Mouse (Mus musculus) monocyte, adult 5-6 weeks (primary cell): ENCODE measurements around the gene Cish. TPM values are rescaled to one million over a fixed set of nuclear protein-coding genes. Genes with fewer than 3 reads are reported as not detected.

ENCODE experiments used
- ATAC-seq: fragments of 153-309, 156-312 bp; replicated peaks from 2 replicates; pipeline ENCODE4 v1.8.0; 2017; ENCODE audit warnings: mild to moderate bottlenecking; ENCODE audit not compliant: low TSS enrichment, insufficient number of reproducible peaks, severe bottlenecking, poor library complexity, low FRiP score
- total RNA-seq: library from RNA; stranded (forward); fragments of 200-1000, 200-491, 200-594 nt; gene quantifications from 3 replicates; pipeline ENCODE4 v1.2.3, GENCODE M21; 2017

The Cish gene
- total RNA-seq, 1 experiment from 2014 or later = 3.0 TPM

DNA sequence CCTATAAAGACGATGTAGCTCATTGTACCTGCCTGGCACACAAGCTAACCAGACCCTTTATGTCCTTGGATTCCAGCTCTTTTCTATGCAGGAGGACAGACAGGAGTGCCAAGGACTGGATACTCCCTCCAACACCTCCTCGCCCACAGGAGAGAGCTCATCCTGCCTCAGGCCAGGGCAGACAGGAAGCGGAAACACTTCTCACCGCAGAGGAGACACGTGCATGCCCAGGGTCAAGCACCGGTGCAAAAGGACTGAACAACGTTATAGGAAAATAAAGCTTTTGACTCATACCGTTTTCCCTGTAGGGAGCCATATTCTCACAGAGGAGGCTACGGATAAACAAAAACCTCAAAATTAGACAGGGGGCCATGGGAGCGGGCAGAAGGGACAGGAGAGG is 22.6 kb upstream of the Cish start:
- ATAC-seq = no peak

DNA sequence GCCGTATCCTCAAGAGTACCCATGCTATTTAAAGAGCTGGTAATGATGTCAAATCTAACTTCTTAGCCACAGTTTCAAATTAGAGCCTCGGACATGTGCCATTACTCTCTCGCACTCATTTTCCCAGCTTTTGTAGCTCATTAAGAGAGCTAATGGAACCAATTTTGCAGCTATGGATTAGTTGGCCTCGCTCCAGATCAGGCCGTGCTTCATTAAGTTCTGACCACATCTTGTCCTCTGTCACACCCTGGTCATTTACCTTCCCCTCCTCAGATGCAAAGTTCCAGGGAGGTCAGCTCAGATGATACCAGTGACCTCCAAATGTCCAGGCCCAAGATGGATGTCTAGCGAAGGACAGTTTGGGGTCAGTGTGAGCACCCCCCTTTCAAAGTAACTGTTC is 21.1 kb upstream of the Cish start:
- no peak for ATAC-seq

DNA sequence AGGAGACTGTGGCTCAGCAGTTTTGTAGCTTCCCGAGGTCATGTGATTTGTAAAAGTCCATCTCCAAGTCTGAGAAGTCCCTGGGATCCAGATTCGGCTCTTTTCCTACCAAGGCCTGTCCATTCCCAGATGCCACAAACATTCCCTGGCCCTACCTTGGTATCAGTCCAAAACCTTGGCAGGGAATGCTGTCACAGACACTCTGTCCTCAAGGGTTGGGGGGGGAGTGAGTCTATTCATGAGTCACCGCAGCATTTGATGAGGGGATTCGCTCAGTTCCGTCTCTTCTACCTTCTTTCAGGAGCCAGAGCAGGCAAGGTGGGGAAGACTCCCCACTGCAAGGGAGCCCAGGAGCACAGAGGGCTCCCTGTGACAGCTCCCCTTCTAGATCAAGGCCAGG is 20.1 kb upstream of the Cish start:
- no peak for ATAC-seq

DNA sequence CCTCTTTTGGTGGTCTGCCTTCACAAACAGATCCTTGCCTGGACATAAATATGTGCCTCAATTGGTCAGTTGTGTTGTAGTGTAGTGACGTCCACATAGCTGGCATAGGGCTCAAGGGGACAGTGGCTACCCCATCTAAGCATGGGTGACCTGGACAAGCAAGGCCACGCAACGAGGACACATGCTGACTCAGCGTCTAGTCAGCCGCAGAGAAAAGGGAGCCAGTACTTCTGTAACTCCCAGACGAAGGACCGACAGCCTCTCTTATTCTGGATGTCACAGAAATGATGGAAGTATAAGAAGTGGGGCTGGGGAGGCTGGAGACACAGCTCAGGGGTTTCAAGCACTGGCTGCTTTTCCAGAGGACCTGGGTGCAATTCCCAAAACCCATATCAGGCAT is 18.2 kb upstream of the Cish start:
- ATAC-seq = no peak

DNA sequence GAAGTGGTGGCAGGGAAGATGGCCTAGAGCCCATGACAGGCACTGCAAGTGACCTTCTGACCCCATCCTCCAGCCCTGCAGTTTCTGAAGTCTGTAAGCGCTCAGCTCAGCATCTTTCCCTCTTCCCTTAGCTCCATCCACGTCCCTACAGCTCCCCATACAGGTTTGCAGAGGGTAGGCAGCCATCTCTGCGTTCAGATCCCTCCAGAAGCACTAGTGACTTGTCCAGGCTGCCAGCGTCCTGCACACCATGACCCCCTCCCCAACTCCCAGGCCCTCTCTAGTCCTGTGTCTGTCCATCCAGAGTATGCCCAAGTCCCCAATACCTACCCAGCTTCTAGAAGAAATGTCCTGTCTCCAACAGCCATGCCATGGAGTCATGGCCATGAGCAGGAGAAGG is 17.7 kb upstream of the Cish start:
- no peak for ATAC-seq

DNA sequence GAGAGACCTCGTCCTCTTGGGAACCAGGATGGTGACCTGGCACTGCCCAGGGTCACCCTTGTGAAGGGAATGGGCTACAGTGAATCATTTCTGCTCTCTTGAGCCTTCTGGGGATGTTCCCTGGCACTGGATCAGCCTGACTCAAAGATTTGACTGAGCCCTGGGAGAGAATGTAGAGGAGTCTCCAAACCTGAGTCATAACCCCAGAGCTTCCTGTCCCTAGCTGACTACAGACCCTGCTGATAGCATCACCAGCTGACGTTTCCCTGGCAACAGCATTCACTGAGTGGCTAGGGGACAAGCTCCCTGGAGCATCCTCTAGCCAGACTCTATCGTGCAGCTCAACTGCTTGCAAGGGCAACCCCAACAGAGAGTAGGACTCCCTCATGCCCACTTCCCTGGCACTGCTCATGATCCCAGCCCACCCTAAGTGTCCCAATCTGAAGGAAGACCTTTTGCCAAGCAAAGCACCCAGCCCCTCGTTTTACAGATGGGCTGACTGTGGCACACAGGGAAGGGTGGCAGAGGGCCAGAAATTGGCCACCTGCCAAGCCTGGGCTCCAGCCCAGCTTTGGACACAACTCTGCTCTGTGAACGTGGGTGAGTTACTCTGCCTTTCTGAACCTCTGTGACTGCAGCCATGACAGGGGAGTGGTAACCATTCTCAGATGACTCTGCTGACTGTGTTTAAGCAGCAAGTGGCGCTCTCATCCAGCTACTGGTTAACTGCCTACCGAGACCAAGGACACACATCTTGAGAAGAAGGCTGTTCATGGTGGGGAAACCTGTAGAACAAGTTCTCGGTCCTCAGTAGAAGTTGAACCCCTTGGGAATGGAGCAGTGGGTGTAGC is 17.1 kb upstream of the Cish start:
- ATAC-seq = no peak

DNA sequence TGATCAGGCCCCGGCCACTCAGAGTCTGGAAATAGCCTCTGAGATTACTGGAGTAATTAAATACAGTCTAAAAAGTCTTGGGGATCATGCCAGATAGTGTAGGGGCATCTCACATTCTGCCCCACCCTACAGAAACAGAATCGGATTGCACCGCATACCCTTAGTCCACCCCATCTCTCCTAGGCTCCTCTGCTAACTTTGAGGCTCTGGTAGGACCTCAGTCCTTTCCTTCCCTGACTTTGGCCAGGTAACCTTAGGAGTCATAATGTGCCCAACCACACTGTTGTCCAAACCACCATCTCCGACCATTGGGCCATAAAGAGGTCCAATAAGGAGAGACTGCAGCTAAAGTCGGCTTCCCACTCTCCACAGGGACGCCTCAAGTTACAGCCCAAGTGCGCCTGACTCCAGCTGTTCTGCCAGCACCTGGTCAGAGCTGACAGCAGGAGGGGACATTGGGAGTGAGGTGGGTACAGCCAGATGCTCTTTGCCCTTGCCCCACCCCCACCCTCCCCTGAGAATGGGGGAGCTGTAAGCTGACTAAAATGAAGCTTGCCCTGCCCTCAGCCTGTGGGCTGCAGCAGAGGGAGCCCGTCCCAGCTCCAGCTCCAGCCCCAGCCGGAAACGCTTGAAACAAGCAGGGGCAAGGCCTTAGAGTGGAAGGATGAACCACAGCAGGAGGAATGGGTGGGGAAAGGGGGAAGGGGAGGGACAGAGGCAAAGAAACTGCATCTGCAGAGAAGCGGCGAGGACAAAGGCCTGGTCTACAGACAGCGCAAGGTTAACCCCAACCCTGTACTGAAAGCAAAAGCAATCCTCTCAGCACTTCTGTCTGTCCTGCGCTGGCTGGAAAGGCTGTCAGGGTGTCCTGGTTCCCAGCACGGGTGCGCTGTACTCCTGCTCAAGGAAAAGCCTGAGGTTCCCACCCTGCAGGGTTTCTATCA is 16.2 kb upstream of the Cish start:
- ATAC-seq = no peak

DNA sequence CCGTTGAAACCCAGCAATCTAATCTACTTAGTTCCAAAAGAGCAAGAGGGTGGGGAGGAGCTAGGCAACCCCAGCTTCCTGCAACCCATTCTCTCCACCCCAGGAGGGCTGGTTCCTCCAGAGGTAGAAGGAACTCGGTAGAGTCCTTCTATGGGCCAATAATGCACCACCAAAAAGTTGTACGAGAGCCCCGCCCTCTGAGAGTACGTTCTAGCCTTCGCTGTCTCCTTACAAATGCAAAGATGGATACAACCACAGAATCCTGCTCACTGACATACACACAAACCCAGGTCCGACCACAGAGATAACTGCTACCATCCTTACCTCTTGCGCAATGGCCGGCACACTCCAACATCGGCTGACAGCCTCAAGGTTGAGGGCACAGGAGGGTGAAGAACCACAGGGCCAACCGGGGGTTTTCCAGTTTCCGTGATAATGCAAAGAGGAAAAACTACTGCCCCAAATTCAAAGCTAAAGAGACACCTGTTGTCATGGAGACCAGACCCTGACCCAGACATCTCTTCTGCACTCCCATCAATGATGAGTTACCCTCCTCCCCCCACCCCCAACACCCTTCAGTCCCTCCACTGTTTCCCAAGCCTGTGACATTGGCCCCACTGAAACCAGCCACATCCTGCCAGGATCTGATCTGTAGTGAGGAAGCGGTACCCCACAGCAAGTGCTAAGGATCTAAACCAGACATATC is 15.4 kb upstream of the Cish start:
- peak; percentile 83 for ATAC-seq

DNA sequence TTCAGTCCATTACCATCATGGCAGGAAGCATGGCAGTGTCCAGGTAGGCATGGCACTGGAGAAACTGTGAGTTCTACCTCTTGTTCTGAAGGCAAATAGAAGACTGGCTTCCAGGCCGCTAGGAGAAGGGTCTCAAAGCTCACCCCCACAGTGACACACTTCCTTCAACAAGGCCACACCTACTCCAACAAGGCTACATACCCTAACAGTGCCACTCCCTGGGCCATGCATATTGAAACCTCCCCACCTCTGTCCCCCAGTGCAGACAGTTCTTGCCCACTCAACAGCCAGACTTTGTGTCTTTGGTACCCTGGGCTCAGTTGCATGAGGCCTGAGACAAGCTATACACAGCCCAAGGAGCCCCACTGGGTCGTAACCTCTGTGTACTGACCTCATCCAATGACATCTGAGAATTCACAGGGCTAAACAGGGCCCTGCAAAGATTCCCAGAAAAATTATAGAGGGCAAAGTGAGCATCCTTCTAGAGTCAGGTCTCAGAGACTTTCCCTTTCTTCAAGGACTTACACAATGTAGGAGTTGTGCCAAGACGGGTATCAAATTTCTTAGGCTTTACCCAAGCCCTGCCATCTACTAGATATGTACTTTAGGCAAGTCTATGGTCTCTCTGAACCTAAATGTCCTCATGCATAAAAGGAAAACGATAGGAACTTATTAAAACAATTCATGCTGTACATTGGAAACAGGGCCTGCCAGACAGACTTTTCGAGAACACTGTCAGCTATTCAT is 14.4 kb upstream of the Cish start:
- no peak for ATAC-seq

DNA sequence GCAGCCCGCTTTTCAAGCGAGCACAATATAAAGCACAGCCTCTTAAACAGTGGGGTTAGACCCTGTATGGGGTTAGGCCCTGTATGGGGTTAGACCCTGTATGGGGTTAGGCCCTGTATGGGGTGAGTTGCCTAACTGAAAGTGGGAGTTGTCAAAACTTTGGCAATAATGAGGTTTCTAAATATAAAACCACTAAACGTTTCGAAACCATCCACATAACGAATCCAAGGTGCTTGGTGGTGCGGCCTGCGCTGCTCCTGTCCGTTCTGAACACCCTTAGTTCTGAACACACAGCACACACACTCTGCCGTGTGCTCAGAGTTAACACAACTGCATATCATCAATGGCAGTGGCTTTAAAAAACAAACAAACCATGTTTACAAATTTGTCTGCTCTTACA is 12.9 kb upstream of the Cish start:
- 0 out of 2 replicates have a peak, but pooled peaks have one; percentile 9 for ATAC-seq

DNA sequence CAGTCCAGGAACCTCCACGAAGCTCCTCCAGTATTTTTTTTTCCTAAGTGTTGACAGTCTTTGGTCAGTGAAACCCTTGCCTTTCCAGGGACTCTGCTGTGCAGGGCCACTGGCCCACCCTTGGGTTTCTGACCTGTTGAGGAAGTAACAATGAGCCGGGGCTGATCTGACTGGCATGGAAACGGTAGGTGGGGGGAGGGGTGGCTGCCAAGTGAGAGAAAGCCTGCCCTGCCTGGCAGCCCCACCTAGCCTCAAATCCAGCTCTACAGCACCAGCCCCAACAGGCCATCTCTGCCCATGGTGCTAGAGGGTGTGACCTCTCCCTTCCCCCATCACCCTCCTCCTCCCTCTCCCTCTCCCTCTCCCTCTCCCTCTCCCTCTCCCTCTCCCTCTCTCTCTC is 10.8 kb upstream of the Cish start:
- no peak for ATAC-seq

DNA sequence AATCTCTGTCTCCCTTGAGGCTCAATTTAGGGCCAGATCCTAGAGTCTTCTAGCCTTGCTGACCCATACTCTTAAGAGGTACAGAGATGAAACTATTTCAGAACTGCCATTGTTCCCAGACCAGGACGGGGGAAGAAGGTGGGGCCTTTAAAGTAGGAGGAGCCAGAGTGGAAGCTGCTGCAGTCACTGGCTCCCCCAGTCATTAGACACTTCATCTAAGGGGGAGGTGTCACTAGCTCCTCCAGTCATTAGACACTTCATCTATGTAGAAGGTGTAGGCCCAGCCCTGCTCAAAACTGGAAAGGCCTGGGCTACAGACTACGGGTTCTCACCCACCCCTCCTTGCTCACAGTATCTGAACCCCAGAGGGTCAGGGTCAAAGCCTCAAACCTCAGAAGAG is 8.5 kb upstream of the Cish start:
- peak; percentile 11; the same call in 1 of the 2 replicates for ATAC-seq

DNA sequence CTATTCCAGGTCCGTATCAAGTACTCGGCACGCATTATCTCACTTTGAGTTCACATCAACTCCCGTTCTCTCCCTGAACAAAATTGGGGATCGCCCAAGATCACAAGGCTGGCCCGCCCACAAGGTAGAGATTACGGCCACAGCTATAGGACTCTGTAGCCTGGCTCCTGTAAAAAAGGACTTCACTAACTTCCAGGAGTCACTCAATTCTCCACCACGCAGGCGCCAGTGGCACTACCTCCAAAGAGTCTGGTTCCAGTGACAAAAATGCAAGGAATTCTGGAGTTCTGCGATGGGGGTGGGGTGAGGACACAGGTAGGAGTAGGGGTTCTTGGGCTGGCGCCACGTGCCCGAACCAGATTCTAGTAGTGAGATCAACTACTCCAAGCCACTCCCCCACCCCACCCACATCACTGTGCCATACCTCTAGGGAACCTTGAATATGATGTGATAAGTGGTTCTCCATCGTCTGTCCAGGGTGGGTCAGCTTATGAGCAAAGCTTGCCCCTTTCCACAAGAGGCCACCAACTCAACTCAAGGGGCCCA is 7.6 kb upstream of the Cish start:
- no peak for ATAC-seq

DNA sequence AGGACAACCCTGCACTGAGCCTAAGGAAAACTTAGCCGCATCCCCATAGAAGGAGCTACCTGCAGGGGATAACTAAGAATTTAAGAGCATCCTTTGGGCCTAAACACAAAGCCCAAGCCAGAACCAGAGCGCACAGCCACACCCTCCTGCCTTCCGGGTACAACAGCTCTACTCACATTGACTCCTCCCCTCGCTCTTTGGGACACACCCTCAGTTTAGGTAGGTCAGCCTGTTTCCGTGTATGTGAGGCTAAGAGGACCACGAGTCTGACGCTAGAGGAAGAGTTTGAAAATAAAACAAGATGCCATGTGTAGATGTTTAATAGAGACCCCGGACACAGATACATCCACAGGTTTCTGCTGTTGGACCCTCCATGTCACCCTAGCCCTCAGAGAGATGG is 7.1 kb upstream of the Cish start:
- peak; percentile 64 for ATAC-seq

DNA sequence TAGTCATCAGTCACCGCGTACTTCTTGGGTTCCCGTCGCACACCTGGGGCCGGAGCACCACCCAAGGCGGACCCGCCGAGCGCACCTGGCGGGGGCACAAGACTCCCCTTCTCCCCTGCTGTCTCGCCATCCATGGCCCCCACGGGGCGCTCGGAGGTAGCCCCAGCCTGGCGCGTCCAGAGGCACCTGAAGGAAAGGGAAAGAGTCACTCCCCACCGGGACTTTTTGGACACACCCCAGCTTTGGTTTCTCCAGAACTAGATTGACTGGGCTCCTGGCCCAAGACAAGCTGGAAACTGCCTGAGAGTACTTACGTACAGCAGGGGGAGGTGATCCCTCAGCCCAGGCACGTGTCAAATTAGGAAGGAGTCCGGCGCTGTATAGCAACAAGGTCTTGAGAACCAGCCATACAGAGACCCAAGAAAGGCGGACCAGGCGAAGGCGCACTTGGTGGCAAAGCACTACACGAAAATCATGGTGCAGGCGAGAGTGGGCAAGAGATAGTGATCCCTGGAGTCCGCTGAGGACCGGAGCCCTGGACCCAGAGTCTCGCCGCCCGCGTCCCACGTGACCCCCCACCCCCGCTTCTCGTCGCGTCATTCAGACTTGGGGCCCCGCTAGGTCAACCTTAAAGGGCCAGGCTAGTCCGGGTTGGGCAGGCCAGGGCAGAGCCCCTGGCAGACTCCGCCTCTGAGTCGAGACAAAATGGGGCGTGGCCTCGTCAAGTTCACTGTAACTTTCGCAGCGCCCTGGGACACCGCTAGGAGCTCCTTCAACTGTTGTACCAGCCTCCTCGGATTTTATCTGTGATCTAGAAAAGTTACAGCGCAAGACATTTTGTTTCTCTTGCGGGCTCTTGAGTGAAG is 6.4 kb upstream of the Cish start, which contains the start of gene Mapkapk3:
TSS of gene Mapkapk3 (minus strand) at position 667 of the 866 bp plus-strand sequence.
- peak; percentile 75 for ATAC-seq

DNA sequence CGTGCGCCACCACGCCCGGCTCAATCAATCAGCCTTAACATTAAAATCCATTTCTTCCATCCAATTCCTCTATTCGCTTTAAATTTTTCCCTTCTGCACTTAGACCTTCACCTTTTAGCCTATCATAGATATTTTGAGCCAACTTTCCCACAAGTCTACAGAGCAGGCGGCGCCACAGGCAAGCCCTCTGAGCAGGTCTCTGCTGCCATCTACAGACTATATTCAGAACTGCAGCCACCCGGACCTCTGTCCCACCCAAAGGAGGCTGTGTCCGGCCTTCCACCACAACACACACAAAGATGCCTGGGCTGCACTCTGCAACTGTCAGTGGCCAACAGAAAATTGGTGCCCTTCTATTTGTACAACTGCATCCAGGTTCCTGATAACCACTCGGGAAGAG is 4.9 kb upstream of the Cish start:
- ATAC-seq = peak; percentile 25; the same call in 1 of the 2 replicates

DNA sequence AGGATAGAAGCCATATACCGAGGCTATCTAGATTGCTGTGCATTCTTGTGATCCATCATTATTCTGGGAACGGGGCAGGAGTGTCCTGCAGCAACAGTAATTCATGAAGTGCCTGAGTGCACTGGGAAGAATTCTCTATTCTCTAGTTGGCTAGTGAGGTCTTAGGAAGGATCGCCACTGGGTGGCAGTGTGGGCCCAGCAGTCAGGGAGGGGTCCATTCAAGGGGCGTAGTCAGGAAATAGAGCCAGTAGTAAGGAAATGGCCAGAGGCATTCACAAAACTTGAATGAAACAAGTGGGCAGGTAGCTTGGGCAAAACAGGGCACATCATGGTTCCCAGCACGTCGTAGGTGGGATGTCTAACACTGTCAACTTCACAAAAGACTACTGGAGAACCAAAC is 1.6 kb upstream of the Cish start:
- ATAC-seq = 0 out of 2 replicates have a peak, but pooled peaks have one; percentile 20
